Mouse (Mus musculus): ENCODE results near the gene Gabrb2. TPM values are rescaled to one million over a fixed set of nuclear protein-coding genes. Genes with fewer than 3 reads are reported as not detected.

Gene Gabrb2
- polyA plus RNA-seq (2012; ENCODE audit: insufficient read depth, low replicate concordance), result not detected in 2 replicates

- H3K27me3 ChIP-seq (replicated peaks), result peaks cover 19% of the 10 kb centered on the region
- no peaks in the 10 kb centered on the region for H3K9me3 ChIP-seq
- H3K36me3 ChIP-seq (replicated peaks; ENCODE audit: low read length), result no peaks in the 10 kb centered on the region
- peaks cover 8% of the 10 kb centered on the region for H3K4me1 ChIP-seq
- H3K4me3 ChIP-seq (replicated peaks), result peak within 1 kb of the TSS; percentile 62
- no peak for TF ChIP-seq FLI1 (IDR thresholded peaks at IDR 0.05; ENCODE audit: low read length)
- TF ChIP-seq GATA1 (IDR thresholded peaks at IDR 0.05; ENCODE audit: borderline replicate concordance, low read length), result no peak
These were observed at the start of gene Gabrb2 for GRCm38 (mm10) chr11:42418996-42419782. TSS of gene Gabrb2 (plus strand) at chr11:42419757.

GRCm38 (mm10) chr11:42378983-42379382 lies 40.6 kb upstream of the Gabrb2 start:
- no peak for TF ChIP-seq GATA1 (IDR thresholded peaks at IDR 0.05; ENCODE audit: borderline replicate concordance, low read length)
- TF ChIP-seq FLI1 (IDR thresholded peaks at IDR 0.05; ENCODE audit: low read length), result no peak
- H3K9me3 ChIP-seq, result no peaks in the 10 kb centered on the region
- H3K27me3 ChIP-seq (replicated peaks), result no peaks in the 10 kb centered on the region
- H3K4me1 ChIP-seq, result no peaks in the 10 kb centered on the region
- H3K4me3 ChIP-seq (replicated peaks), result no peak overlapping the region
- no peaks in the 10 kb centered on the region for H3K36me3 ChIP-seq (replicated peaks; ENCODE audit: low read length)

DNA sequence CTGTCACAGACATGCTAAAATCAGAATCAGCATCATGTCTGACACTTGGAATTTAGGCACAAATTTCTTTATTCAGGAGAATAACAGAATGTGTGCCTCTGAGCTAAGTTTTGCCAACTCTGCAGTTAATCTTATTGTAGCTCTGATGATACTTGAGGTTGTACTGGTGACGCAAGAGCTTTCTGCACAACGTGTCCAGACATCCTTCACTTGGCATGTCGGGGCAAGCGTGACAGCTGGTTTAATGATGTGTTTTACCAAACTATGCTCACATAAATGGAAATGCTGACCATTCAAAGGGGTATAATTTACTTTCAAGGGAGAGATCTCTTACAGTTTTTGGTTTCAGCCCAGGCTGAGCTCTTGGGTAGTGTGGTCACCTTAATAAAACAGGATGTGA lies 33.1 kb upstream of the Gabrb2 start:
- TF ChIP-seq FLI1 (IDR thresholded peaks at IDR 0.05; ENCODE audit: low read length) (no peak), GATA1 (IDR thresholded peaks at IDR 0.05; ENCODE audit: borderline replicate concordance, low read length) (no peak)
- H3K36me3 ChIP-seq (replicated peaks; ENCODE audit: low read length), result no peaks in the 10 kb centered on the region
- no peaks in the 10 kb centered on the region for H3K4me1 ChIP-seq
- H3K27me3 ChIP-seq (replicated peaks), result no peaks in the 10 kb centered on the region
- H3K9me3 ChIP-seq, result no peaks in the 10 kb centered on the region
- H3K4me3 ChIP-seq (replicated peaks), result no peak overlapping the region

DNA sequence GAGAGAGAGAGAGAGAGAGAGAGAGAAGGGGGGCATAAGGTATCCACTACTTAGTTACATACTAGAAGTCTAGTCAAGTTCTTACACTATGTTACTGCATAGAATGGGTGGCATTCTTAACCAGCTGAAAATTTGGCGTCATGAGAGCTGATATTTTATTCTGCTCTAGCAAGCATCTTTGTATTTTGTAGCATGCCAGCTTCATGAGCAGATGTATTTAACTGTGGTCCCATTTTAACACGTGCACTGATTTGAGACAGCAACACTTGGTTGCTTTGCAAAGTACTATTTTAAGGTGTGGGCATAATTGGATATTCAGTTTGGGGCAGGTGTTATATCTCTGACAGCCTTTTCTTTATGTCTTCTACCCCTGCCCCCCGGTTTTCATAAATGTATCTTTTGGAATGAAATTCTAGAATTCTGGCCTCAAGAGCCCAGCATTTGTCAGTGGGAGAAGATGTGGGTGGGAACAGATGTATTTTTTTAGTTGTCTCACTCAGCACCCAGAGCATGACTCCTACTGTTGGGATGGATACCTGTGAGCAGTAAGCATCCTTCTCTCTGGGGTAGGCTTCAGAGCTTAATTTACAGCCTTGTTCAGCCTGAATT lies 28.8 kb upstream of the Gabrb2 start:
- TF ChIP-seq FLI1 (IDR thresholded peaks at IDR 0.05; ENCODE audit: low read length), result no peak
- no peak for TF ChIP-seq GATA1 (IDR thresholded peaks at IDR 0.05; ENCODE audit: borderline replicate concordance, low read length)
- H3K4me3 ChIP-seq (replicated peaks), result no peak overlapping the region
- H3K27me3 ChIP-seq (replicated peaks), result no peaks in the 10 kb centered on the region
- H3K4me1 ChIP-seq, result no peaks in the 10 kb centered on the region
- H3K36me3 ChIP-seq (replicated peaks; ENCODE audit: low read length), result no peaks in the 10 kb centered on the region
- H3K9me3 ChIP-seq, result no peaks in the 10 kb centered on the region

DNA sequence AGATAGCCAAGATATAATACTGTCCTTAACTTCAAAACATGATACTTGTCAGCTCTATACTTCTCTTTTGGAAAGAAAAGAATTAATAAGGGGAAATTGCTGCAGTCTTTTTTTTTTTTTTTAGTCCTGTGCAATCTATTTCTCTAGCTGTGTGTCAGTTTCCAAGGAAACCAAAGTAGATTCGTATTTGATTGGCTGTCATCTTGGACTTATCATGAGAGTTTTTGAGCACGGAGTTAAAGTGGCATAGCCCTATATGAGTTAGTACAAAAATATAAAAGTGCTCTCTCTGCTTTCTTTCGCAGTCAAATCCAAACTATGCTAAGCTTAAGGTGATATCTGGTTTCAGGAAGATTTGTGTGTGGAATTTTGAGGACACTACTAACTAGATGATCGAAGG lies 26.1 kb upstream of the Gabrb2 start:
- Histone ChIP-seq H3K36me3 (replicated peaks; ENCODE audit: low read length) (no peaks in the 10 kb centered on the region), H3K4me1 (no peaks in the 10 kb centered on the region), H3K9me3 (peaks cover 4% of the 10 kb centered on the region; the same call in 1 of the 2 replicates), H3K27me3 (replicated peaks) (no peaks in the 10 kb centered on the region), H3K4me3 (replicated peaks) (no peak overlapping the region)
- no peak for TF ChIP-seq FLI1 (IDR thresholded peaks at IDR 0.05; ENCODE audit: low read length)
- TF ChIP-seq GATA1 (IDR thresholded peaks at IDR 0.05; ENCODE audit: borderline replicate concordance, low read length), result no peak

DNA sequence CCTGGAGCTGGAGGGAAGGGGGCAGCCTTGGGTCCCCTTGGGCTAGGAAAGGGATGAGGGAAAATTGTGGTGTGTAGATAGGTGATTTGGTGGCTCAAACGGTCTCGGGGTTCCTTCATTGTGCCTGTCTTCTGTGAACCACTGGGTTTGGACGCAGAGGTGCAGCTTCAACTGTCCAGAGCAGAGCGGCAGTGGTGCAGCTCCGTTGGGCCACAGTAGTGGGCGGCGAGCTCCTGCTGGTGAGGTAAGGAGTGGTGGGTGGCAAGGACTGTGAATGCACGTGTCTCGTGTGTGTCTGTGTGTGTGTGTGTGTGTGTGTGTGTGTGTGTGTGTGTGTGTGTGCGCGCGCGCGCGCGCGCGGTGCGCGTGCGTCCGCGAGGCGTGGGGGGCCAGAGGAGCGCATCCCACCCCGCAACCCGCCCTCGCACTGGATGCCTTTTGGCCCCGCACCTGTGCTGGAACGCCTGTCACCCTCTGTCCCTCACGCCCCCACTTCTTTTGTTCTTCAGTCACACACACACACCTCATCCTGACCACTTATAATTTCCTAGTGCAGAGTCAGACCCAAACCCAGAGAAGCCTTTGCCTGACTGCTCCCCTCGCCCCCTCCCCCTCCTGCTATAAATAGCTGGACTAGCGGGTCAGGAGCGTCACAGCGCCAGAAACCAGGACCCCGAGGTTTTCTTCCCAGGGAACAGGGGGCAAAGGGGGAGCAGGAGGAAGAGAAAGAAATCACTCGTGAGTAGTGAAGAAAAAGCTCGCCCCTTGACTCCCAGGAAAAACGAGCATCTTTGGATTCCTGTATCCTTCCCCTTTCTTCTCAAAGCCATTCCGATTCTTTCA lies 455 bp downstream of the Gabrb2 start:
- peaks cover 8% of the 10 kb centered on the region for H3K4me1 ChIP-seq
- no peak for TF ChIP-seq FLI1 (IDR thresholded peaks at IDR 0.05; ENCODE audit: low read length)
- TF ChIP-seq GATA1 (IDR thresholded peaks at IDR 0.05; ENCODE audit: borderline replicate concordance, low read length), result no peak
- no peaks in the 10 kb centered on the region for H3K36me3 ChIP-seq (replicated peaks; ENCODE audit: low read length)
- peaks cover 19% of the 10 kb centered on the region for H3K27me3 ChIP-seq (replicated peaks)
- no peaks in the 10 kb centered on the region for H3K9me3 ChIP-seq
- peak overlapping the region; percentile 56 for H3K4me3 ChIP-seq (replicated peaks)

GRCm38 (mm10) chr11:42420634-42421470 lies 1.3 kb downstream of the Gabrb2 start:
- Histone ChIP-seq H3K4me1 (peaks cover 8% of the 10 kb centered on the region), H3K4me3 (replicated peaks) (peak overlapping the region; percentile 62), H3K36me3 (replicated peaks; ENCODE audit: low read length) (no peaks in the 10 kb centered on the region), H3K9me3 (no peaks in the 10 kb centered on the region), H3K27me3 (replicated peaks) (peaks cover 19% of the 10 kb centered on the region)
- TF ChIP-seq FLI1 (IDR thresholded peaks at IDR 0.05; ENCODE audit: low read length) (no peak), GATA1 (IDR thresholded peaks at IDR 0.05; ENCODE audit: borderline replicate concordance, low read length) (no peak)

DNA sequence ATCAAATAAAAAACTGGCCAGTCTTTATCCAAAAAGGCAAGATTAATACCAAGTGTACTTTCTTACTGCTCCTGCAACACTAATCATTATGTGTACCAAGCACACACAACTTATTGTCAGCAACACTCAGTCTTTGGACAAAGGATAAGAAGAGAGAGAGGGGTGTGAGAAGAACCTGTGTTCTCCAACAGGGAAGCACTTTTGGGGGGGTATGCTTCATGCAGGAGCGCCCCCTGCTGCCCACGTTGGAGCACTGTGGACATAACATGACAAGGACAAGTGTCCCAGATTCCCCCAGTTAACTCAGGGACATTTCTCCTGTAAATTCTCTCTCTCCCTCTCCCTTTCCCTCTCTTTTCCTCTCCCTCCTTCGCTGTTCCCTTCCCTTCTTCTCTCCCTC lies 3.7 kb downstream of the Gabrb2 start:
- Histone ChIP-seq H3K27me3 (replicated peaks) (peaks cover 19% of the 10 kb centered on the region), H3K36me3 (replicated peaks; ENCODE audit: low read length) (no peaks in the 10 kb centered on the region), H3K9me3 (no peaks in the 10 kb centered on the region), H3K4me3 (replicated peaks) (no peak overlapping the region), H3K4me1 (peaks cover 8% of the 10 kb centered on the region)
- TF ChIP-seq FLI1 (IDR thresholded peaks at IDR 0.05; ENCODE audit: low read length) (no peak), GATA1 (IDR thresholded peaks at IDR 0.05; ENCODE audit: borderline replicate concordance, low read length) (no peak)

- Histone ChIP-seq H3K4me1 (no peaks in the 10 kb centered on the region), H3K27me3 (replicated peaks) (no peaks in the 10 kb centered on the region), H3K9me3 (0 out of 2 replicates have a peak, but pooled peaks cover 3% of the 10 kb centered on the region), H3K4me3 (replicated peaks) (no peak overlapping the region), H3K36me3 (replicated peaks; ENCODE audit: low read length) (no peaks in the 10 kb centered on the region)
- no peak for TF ChIP-seq FLI1 (IDR thresholded peaks at IDR 0.05; ENCODE audit: low read length)
- TF ChIP-seq GATA1 (IDR thresholded peaks at IDR 0.05; ENCODE audit: borderline replicate concordance, low read length), result no peak
These were observed 11.9 kb downstream of the Gabrb2 start for GRCm38 (mm10) chr11:42431495-42431894.

Data from megakaryocyte, embryonic 14.5 days (primary cell).